Mouse (Mus musculus) heart, embryonic 12.5 days (tissue): ENCODE data around the gene Dlgap4. TPM values are rescaled to one million over a fixed set of nuclear protein-coding genes. Genes with fewer than 3 reads are reported as not detected.
A peak's percentile ranks its signal among the peaks of the same experiment; 100 is the strongest.

Experiments
- ATAC-seq: fragments of 200-750 bp; cut with Nextera tagmentation; 2 replicates; pipeline ENCODE4 v1.8.0; 2017; ENCODE audit warnings: moderate TSS enrichment, moderate library complexity; ENCODE audit not compliant: insufficient number of reproducible peaks, low FRiP score
- H3K27ac ChIP-seq: fragments of 300-500 bp; sonication (generic); 2 replicates; pipeline ENCODE4 v1.5.1; 2016; ENCODE audit warnings: mild to moderate bottlenecking, moderate library complexity; ENCODE audit not compliant: poor library complexity, severe bottlenecking
- H3K27me3 ChIP-seq: fragments of 300-500 bp; sonication (generic); replicated peaks from 2 replicates; pipeline ENCODE4 v1.6.1; 2016; ENCODE audit warnings: mild to moderate bottlenecking, moderate library complexity
- H3K36me3 ChIP-seq: fragments of 300-500 bp; sonication (generic); 2 replicates; pipeline ENCODE4 v1.6.1; 2016; ENCODE audit warnings: mild to moderate bottlenecking, moderate library complexity
- H3K4me1 ChIP-seq: fragments of 300-500 bp; sonication (generic); replicated peaks from 2 replicates; pipeline ENCODE4 v1.6.1; 2016; ENCODE audit warnings: mild to moderate bottlenecking
- H3K4me2 ChIP-seq: fragments of 300-500 bp; sonication (generic); 2 replicates; pipeline ENCODE4 v1.6.1; 2016; ENCODE audit warnings: mild to moderate bottlenecking, moderate library complexity
- H3K4me3 ChIP-seq: fragments of 300-500 bp; sonication (generic); 2 replicates; pipeline ENCODE4 v1.5.1; 2016; ENCODE audit warnings: mild to moderate bottlenecking
- H3K9ac ChIP-seq: fragments of 300-500 bp; sonication (generic); 2 replicates; pipeline ENCODE4 v1.6.1; 2016; ENCODE audit warnings: mild to moderate bottlenecking, moderate library complexity
- H3K9me3 ChIP-seq: fragments of 300-500 bp; sonication (generic); replicated peaks from 2 replicates; pipeline ENCODE4 v1.6.1; 2016; ENCODE audit warnings: mild to moderate bottlenecking, moderate library complexity
- WGBS: fragments of 180-500 bp; shearing (Covaris S2); methylation state at CpG from one replicate; pipeline ENCODE4 v1.1.7; 2016; 5-methylcytosine and 5-hydroxymethylcytosine counted together
- polyA plus RNA-seq: library from polyadenylated mRNA; unstranded; fragments of >200 nt; fragmentation: Nextera tagmentation; extraction: Ambion mirVana; gene quantifications from 2 replicates; pipeline ENCODE4 v1.2.1, GENCODE M21; 2016

The Dlgap4 gene
- polyA plus RNA-seq, 1 experiment from 2014 or later = 72.1 TPM

GRCm38 (mm10) chr2:156737976-156738375 is 124.5 kb downstream of the Dlgap4 start:
- Histone ChIP-seq H3K9ac (no peak overlapping the region), H3K4me1 (peaks cover 93% of the 10 kb centered on the region), H3K4me2 (no peak overlapping the region), H3K4me3 (no peak overlapping the region), H3K36me3 (no peaks in the 10 kb centered on the region), H3K27ac (peak overlapping the region; percentile 29; the same call in 1 of the 2 replicates), H3K27me3 (no peaks in the 10 kb centered on the region), H3K9me3 (no peaks in the 10 kb centered on the region)
- ATAC-seq = no peak
- 48% methylated on average over 7 of the region's 7 CpGs for WGBS

- Histone ChIP-seq H3K9me3 (no peaks in the 10 kb centered on the region), H3K27me3 (no peaks in the 10 kb centered on the region), H3K4me1 (peaks cover 68% of the 10 kb centered on the region), H3K36me3 (peaks cover 11% of the 10 kb centered on the region), H3K9ac (0 out of 2 replicates have a peak overlapping the region, but pooled peaks have one; percentile 35), H3K4me3 (no peak overlapping the region), H3K4me2 (no peak overlapping the region), H3K27ac (no peak overlapping the region)
- no peak for ATAC-seq
- 74% methylated on average over 9 of the region's 9 CpGs for WGBS
Observed at GRCm38 (mm10) chr2:156741265-156741664, 127.8 kb downstream of the Dlgap4 start.

GRCm38 (mm10) chr2:156741998-156742397 is 128.5 kb downstream of the Dlgap4 start:
- Histone ChIP-seq H3K27me3 (no peaks in the 10 kb centered on the region), H3K27ac (peak overlapping the region; percentile 40; the same call in 1 of the 2 replicates), H3K9me3 (no peaks in the 10 kb centered on the region), H3K36me3 (peaks cover 19% of the 10 kb centered on the region), H3K4me3 (no peak overlapping the region), H3K4me1 (peaks cover 60% of the 10 kb centered on the region), H3K4me2 (no peak overlapping the region), H3K9ac (peak overlapping the region; percentile 31; the same call in 1 of the 2 replicates)
- WGBS = 51% methylated on average over 4 of the region's 4 CpGs
- no peak for ATAC-seq

DNA sequence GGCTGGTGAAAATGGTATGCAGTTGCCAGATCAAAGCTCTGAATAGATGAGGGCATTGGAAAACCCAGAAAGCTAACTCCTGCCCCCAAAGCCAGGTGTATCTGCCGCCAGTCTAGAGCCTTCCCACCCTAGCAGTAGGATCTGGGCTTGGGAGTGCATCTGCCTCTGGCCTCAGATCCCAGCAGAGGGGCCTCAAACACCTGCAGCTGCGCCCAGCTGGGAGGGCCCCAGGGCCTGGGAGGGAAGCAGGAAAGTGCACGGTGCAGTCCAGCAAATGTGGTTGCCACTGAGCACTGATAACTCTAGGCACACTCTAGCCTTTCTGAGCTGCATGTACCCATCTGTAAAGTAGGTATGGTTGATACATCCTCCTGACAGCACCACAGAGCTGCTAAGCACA is 129.7 kb downstream of the Dlgap4 start:
- Histone ChIP-seq H3K9ac (no peak overlapping the region), H3K4me1 (peaks cover 48% of the 10 kb centered on the region), H3K4me2 (no peak overlapping the region), H3K27me3 (no peaks in the 10 kb centered on the region), H3K27ac (no peak overlapping the region), H3K9me3 (no peaks in the 10 kb centered on the region), H3K36me3 (peaks cover 30% of the 10 kb centered on the region), H3K4me3 (no peak overlapping the region)
- 63% methylated on average over 3 of the region's 3 CpGs for WGBS
- no peak for ATAC-seq

- Histone ChIP-seq H3K9me3 (no peaks in the 10 kb centered on the region), H3K9ac (no peak overlapping the region), H3K27me3 (no peaks in the 10 kb centered on the region), H3K27ac (no peak overlapping the region), H3K4me3 (no peak overlapping the region), H3K4me1 (peaks cover 45% of the 10 kb centered on the region), H3K36me3 (peaks cover 42% of the 10 kb centered on the region), H3K4me2 (no peak overlapping the region)
- ATAC-seq = no peak
- 83% methylated on average over 5 of the region's 5 CpGs for WGBS
Observed at GRCm38 (mm10) chr2:156744414-156744813, 130.9 kb downstream of the Dlgap4 start.

- no peak for ATAC-seq
Observed at GRCm38 (mm10) chr2:156747315-156747714, 133.8 kb downstream of the Dlgap4 start.

DNA sequence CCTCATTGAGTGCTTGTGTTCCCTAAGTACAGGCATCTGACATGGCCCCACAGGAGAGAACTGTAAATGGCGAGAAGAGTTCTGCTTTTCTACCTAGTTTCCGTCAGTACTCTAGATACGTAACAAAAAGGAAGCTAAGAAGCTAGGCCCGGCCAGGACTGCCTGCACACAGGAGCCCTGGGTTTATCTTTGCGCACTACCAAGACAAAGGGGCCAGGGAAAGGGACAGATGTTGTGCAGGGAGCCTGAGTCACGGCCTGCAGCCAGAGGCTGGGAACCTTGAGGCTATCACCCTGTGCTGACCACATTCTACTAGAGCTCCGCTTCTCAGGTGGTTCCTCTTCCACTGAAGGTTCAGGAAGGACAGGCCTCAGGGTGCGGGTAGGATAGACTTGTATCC is 136.2 kb downstream of the Dlgap4 start:
- Histone ChIP-seq H3K4me2 (no peak overlapping the region), H3K9me3 (no peaks in the 10 kb centered on the region)

More at GRCm38 (mm10) chr2:156747315-156747714, 133.8 kb downstream of the Dlgap4 start:
- Histone ChIP-seq H3K9ac (no peak overlapping the region), H3K4me1 (peaks cover 20% of the 10 kb centered on the region), H3K4me2 (no peak overlapping the region), H3K9me3 (no peaks in the 10 kb centered on the region), H3K36me3 (peaks cover 68% of the 10 kb centered on the region), H3K4me3 (no peak overlapping the region), H3K27ac (no peak overlapping the region), H3K27me3 (no peaks in the 10 kb centered on the region)
- WGBS = 90% methylated on average over 3 of the region's 3 CpGs

DNA sequence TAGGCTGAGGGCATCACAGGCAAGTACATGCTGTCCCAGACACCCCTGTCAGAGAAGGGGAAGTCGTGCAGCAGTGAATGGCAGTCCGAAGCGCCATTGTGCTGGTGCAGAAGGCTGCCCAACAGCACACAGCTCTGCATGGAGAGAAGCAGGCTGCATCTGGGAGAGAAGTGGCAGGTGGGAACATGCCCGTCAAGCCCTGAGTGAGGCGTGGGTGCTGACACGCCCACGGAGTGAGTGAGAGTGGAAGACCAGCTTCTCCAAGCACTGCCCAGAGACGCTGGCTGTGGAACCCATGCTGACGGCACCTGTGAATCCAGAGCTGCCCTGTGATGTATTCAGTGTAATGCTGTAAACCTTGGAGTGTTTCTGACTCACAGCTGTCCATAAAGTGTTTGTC is 143.4 kb downstream of the Dlgap4 start:
- no peak for ATAC-seq
- H3K27ac ChIP-seq = no peak overlapping the region
- H3K9me3 ChIP-seq = peaks cover 19% of the 10 kb centered on the region
- peaks cover 13% of the 10 kb centered on the region; the same call in 1 of the 2 replicates for H3K4me1 ChIP-seq
- peaks cover 90% of the 10 kb centered on the region for H3K36me3 ChIP-seq
- H3K27me3 ChIP-seq = no peaks in the 10 kb centered on the region
- 94% methylated on average over 9 of the region's 9 CpGs for WGBS
- no peak overlapping the region for H3K9ac ChIP-seq
- H3K4me2 ChIP-seq = no peak overlapping the region
- no peak overlapping the region for H3K4me3 ChIP-seq

More for the DNA sequence above, 136.2 kb downstream of the Dlgap4 start:
- Histone ChIP-seq H3K4me3 (no peak overlapping the region), H3K36me3 (peaks cover 85% of the 10 kb centered on the region), H3K4me1 (0 out of 2 replicates have a peak, but pooled peaks cover 15% of the 10 kb centered on the region), H3K27me3 (no peaks in the 10 kb centered on the region), H3K27ac (no peak overlapping the region), H3K9ac (no peak overlapping the region)
- no peak for ATAC-seq
- 76% methylated on average over 8 of the region's 8 CpGs for WGBS

DNA sequence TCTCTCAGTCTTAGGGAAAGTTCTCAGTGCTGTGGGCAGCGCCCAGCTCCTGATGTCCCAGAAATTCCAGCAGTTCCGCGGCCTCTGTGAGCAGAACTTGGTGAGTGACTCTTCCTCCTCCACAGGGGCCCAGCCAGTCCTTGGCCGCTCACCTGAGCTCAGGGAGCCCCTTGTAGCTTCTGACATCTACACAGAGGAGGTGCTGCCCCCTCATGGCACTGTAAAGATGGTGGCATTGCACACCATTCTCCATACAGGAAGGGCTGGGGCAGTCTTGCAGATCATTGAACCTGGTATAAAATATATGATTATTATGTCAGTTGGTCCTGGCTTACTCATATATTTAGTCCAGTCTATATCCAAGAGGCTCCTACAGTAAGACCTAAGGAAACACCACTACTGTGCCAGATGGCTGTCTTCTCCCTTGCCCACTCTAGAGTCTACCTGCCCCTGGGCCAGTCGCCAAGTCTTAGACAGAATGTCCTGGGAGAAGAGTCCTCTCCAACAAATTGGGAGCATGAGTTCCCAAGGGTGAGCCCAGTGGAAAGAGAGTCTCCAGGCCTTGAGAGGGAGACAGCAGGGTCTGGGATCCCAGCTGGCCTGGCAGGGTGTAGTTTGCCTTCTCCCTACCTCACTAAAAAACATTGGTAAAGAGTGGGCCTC is 147.5 kb downstream of the Dlgap4 start:
- no peak overlapping the region for H3K4me3 ChIP-seq
- 82% methylated on average over 5 of the region's 5 CpGs for WGBS
- 0 out of 2 replicates have a peak overlapping the region, but pooled peaks have one; percentile 3 for H3K9ac ChIP-seq
- H3K36me3 ChIP-seq = peaks cover 86% of the 10 kb centered on the region
- H3K27ac ChIP-seq = no peak overlapping the region
- H3K9me3 ChIP-seq = peaks cover 19% of the 10 kb centered on the region
- peaks cover 22% of the 10 kb centered on the region for H3K4me1 ChIP-seq
- H3K4me2 ChIP-seq = no peak overlapping the region
- no peak for ATAC-seq
- no peaks in the 10 kb centered on the region for H3K27me3 ChIP-seq

DNA sequence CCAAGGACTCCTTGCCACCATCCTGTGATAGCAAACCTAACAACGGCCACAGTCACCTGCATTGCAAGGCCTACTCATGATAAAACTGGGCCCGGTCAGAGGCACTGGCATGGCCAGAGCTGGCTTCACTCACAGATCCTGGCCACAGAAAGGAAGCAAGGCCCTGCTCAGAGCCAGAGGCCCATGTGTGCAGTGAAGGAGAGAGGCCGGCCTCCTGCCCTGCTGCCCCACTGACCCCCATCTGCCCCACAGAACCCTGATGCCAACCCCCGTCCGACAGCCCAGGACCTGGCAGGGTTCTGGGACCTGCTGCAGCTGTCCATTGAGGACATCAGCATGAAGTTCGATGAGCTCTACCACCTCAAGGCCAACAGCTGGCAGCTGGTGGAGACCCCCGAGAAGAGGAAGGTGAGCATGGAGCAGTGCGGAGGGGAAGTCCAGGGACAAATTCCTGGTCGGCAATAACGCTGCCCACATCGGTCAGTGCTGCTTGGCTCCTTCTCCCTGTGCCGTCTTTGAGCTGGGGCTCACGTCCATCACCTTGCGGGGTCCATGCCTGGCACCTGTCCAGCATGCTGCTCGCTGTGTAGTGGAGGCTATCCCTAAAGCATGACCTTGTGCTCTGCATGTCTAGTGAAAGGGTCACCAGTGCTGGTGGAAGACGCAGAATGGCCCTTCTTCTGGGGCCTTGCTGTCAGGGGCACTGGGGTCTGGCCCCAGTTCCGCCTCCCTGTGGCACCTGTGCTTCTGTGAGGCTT is 148.2 kb downstream of the Dlgap4 start:
- Histone ChIP-seq H3K27ac (no peak overlapping the region), H3K4me2 (no peak overlapping the region), H3K9me3 (peaks cover 17% of the 10 kb centered on the region), H3K27me3 (no peaks in the 10 kb centered on the region), H3K36me3 (peaks cover 79% of the 10 kb centered on the region), H3K9ac (no peak overlapping the region), H3K4me3 (no peak overlapping the region), H3K4me1 (peaks cover 28% of the 10 kb centered on the region)
- ATAC-seq = no peak
- WGBS = 94% methylated on average over 17 of the region's 17 CpGs

DNA sequence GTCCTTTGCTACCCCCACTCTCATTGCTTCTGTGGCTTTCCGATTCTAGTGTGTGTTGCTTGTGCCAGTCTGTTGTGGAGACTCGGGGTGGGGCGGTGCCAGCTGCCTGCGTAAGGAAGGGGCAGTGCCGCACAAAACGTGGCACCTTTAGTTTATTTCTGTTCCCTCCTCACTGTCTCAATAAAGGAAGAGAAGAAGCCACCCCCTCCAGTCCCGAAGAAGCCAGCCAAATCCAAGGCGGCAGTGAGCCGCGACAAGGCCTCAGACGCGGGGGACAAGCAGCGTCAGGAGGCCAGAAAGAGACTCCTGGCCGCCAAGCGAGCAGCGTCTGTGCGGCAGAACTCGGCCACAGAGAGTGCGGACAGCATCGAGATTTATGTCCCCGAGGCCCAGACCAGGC is 149.0 kb downstream of the Dlgap4 start:
- Histone ChIP-seq H3K36me3 (peaks cover 71% of the 10 kb centered on the region), H3K4me3 (no peak overlapping the region), H3K27ac (no peak overlapping the region), H3K4me2 (no peak overlapping the region), H3K9me3 (peaks cover 16% of the 10 kb centered on the region), H3K9ac (no peak overlapping the region), H3K4me1 (peaks cover 33% of the 10 kb centered on the region), H3K27me3 (no peaks in the 10 kb centered on the region)
- no peak for ATAC-seq
- 92% methylated on average over 21 of the region's 21 CpGs for WGBS
